Mouse (Mus musculus) forebrain, postnatal 0 days (tissue): ENCODE data around the gene N4bp3. TPM values are rescaled to one million over a fixed set of nuclear protein-coding genes. Genes with fewer than 3 reads are reported as not detected.
"Not testable (repeated sequence)": the region's sequence is repeated elsewhere in the genome, so short reads cannot be mapped to it uniquely, and the experiment has no call there.

Experiments
- ATAC-seq: fragments of 200-750 bp; cut with Nextera tagmentation; 2 replicates; pipeline ENCODE4 v1.8.0; 2017; ENCODE audit warnings: mild to moderate bottlenecking, moderate library complexity
- DNase-seq: peaks from one replicate; pipeline ENCODE4 v3.0.0-alpha.2; 2015
- H3K27ac ChIP-seq: fragments of 300-500 bp; sonication (generic); 2 replicates; pipeline ENCODE4 v1.5.1; 2014; ENCODE audit warnings: low read depth, mild to moderate bottlenecking, antibody characterized with exemption, low read length, moderate library complexity, mixed read lengths
- H3K27me3 ChIP-seq: fragments of 300-500 bp; sonication (generic); 2 replicates; pipeline ENCODE4 v1.6.1; 2014; ENCODE audit warnings: mild to moderate bottlenecking, low read length, mixed read lengths; ENCODE audit not compliant: insufficient read depth
- H3K36me3 ChIP-seq: fragments of 300-500 bp; sonication (generic); 2 replicates; pipeline ENCODE4 v1.6.1; 2014; ENCODE audit warnings: mild to moderate bottlenecking, moderate library complexity; ENCODE audit not compliant: insufficient read depth
- H3K4me1 ChIP-seq: fragments of 300-500 bp; sonication (generic); 2 replicates; pipeline ENCODE4 v1.6.1; 2014; ENCODE audit warnings: antibody characterized with exemption; ENCODE audit not compliant: insufficient read depth
- H3K4me2 ChIP-seq: fragments of 300-500 bp; sonication (generic); 2 replicates; pipeline ENCODE4 v1.6.1; 2014; ENCODE audit warnings: low read depth, mild to moderate bottlenecking, moderate library complexity
- H3K4me3 ChIP-seq: fragments of 300-500 bp; sonication (generic); 2 replicates; pipeline ENCODE4 v1.5.1; 2014; ENCODE audit warnings: low read depth, low read length, mixed read lengths
- H3K9ac ChIP-seq: fragments of 300-500 bp; sonication (generic); 2 replicates; pipeline ENCODE4 v1.6.1; 2014; ENCODE audit warnings: mild to moderate bottlenecking
- H3K9me3 ChIP-seq: fragments of 300-500 bp; sonication (generic); 2 replicates; pipeline ENCODE4 v1.6.1; 2016; ENCODE audit warnings: low read length
- CTCF ChIP-seq: sonication (generic); IDR thresholded peaks from 2 replicates; pipeline ENCODE4 v1.5.1; 2016; ENCODE audit warnings: antibody characterized with exemption, control low read depth, low read depth
- WGBS: fragments of 180-500 bp; shearing (Covaris S2); extraction: QIAGEN DNeasy Blood & Tissue Kit; methylation state at CpG from one replicate; pipeline ENCODE4 v1.1.7; 2014; 5-methylcytosine and 5-hydroxymethylcytosine counted together
- polyA plus RNA-seq: library from polyadenylated mRNA; unstranded; fragments of >200 nt; fragmentation: Nextera tagmentation; extraction: Ambion mirVana; gene quantifications from 2 replicates; pipeline ENCODE4 v1.2.1, GENCODE M21; 2015
- total RNA-seq: library from RNA; depleted of rRNA; stranded (reverse); fragments of >200 nt; gene quantifications from 2 replicates; pipeline ENCODE4 v1.2.3, GENCODE M21; 2014

The N4bp3 gene
- total and polyA plus RNA-seq, 2 experiments from 2014 or later = 17.9 to 23.4 TPM

DNA sequence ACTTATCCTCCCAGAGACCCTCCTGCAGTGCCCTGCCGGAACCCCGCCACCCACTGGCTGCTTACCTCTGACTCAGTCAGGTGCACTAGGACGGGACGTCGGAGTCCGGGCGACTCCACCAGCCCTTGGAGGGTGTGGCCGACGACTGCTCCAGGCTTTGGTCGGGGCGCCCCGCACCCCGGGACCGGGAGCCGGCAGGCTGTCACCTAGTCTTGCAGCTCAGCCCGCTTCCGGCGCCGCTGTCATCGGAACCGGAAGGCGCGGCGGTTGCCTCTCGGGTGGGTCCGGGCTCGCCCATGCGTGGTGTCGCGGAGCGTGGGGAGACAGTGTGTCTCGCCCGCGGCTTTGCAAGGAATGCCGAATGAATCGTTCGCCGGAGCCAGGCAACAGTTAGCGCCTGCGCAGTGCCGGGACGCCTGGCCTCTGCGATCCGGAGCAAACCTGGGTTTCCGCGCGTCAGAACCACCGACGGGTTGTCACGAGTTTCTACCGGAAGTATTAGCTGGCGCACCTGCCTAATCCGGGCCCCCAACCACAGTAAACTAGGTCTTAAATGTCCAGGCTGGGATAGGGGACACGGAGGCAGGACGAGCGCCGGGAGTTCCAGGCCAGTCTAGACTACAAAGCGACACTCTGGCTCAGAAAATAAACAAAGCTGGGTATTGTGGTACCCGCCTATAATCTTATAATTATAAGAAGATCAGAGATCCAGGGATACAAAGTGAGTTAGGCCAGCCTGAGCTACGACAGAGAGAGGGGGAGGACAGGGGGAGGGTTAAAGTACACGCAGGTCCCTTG lies 14.9 kb downstream of the N4bp3 start, which contains the start of gene Rmnd5b:
Rmnd5b (minus strand) TSS at position 372 of the 798 bp plus-strand sequence.
- Histone ChIP-seq H3K36me3 (no peaks in the 10 kb centered on the region), H3K4me1 (peaks cover 8% of the 10 kb centered on the region; the same call in 1 of the 2 replicates), H3K27me3 (no peaks in the 10 kb centered on the region), H3K27ac (peak within 1 kb of the TSS; percentile 80), H3K4me2 (peak within 1 kb of the TSS; percentile 54), H3K9me3 (no peaks in the 10 kb centered on the region), H3K4me3 (peak within 1 kb of the TSS; percentile 53), H3K9ac (peak within 1 kb of the TSS; percentile 56)
- ATAC-seq (peak; percentile 97), DNase-seq (peak; percentile 97)
- under 1% methylated on average over 61 of the region's 61 CpGs for WGBS
- TF ChIP-seq CTCF = peak; percentile 41

DNA sequence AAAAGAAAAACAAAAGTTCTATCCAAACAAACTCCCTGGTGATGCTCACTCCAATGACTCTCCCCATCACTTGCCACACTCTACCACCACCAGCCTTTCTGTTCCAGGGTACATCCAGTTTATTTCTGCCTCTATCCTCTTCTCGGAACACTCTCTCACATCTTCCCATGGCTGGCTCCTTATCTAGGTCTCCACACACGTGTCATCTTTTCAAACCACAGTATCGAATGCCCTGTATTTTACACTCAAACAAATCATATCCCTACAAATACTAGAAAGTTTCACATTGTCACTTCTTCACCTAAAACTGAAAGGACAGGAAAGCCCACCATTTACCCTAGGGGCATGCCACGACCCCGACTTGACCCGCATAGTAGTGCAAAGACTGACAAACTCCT lies 15.5 kb downstream of the N4bp3 start:
- peak overlapping the region; percentile 56 for H3K9ac ChIP-seq
- no peaks in the 10 kb centered on the region for H3K36me3 ChIP-seq
- WGBS = 15% methylated on average over 6 of the region's 6 CpGs
- H3K27me3 ChIP-seq = no peaks in the 10 kb centered on the region
- DNase-seq (no peak), ATAC-seq (no peak)
- TF ChIP-seq CTCF = no peak
- no peaks in the 10 kb centered on the region for H3K9me3 ChIP-seq
- H3K27ac ChIP-seq = peak overlapping the region; percentile 80
- peaks cover 8% of the 10 kb centered on the region; the same call in 1 of the 2 replicates for H3K4me1 ChIP-seq
- peak overlapping the region; percentile 54 for H3K4me2 ChIP-seq
- H3K4me3 ChIP-seq = peak overlapping the region; percentile 53

DNA sequence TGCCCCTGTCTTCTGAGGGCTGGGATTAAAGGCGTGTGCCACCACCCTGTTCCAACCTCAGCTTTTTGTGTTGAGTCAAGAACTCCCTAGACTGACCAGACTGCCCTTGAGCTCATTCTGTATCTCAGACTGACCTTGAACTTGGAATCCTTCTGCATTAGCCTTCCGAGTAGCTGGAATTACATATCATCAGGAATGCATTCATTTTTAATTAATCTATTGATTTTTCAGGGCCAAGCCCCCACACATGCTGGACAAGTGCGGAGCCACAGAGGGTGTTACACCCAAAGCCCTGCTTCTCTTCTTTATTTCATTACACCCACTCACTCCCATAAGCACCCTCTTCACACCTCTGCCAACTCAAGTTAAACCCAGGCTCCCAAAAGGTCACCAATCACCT lies 16.9 kb downstream of the N4bp3 start:
- Histone ChIP-seq H3K4me1 (peaks cover 8% of the 10 kb centered on the region; the same call in 1 of the 2 replicates), H3K4me3 (no peak overlapping the region), H3K9ac (no peak overlapping the region), H3K27me3 (no peaks in the 10 kb centered on the region), H3K9me3 (no peaks in the 10 kb centered on the region), H3K4me2 (no peak overlapping the region), H3K36me3 (peaks cover 8% of the 10 kb centered on the region), H3K27ac (no peak overlapping the region)
- WGBS = 89% methylated on average over 3 of the region's 3 CpGs
- no peak for TF ChIP-seq CTCF
- no peak for ATAC-seq
- DNase-seq = no peak

DNA sequence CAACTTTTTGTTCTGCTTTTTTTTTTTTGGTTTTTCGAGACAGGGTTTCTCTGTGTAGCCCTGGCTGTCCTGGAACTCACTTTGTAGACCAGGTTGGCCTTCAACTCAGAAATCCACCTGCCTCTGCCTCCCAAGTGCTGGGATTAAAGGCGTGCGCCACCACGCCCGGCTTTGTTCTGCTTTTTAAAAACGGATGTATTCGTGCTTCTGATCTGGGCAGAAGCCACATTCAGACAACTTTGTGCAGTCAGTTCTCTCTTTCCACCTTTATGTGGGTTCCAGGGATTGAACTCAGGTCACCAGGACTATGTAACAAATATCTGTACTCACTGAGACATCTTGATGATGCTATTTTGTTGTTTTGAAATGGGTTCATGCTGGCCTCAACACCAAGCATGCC lies 17.4 kb downstream of the N4bp3 start:
- WGBS = 92% methylated on average over 7 of the region's 7 CpGs
- H3K27me3 ChIP-seq, H3K4me2 ChIP-seq, H3K4me3 ChIP-seq, DNase-seq, H3K9ac ChIP-seq, H3K27ac ChIP-seq, ATAC-seq, H3K9me3 ChIP-seq, H3K4me1 ChIP-seq: not testable (repeated sequence)
- H3K36me3 ChIP-seq = peaks cover 12% of the 10 kb centered on the region

DNA sequence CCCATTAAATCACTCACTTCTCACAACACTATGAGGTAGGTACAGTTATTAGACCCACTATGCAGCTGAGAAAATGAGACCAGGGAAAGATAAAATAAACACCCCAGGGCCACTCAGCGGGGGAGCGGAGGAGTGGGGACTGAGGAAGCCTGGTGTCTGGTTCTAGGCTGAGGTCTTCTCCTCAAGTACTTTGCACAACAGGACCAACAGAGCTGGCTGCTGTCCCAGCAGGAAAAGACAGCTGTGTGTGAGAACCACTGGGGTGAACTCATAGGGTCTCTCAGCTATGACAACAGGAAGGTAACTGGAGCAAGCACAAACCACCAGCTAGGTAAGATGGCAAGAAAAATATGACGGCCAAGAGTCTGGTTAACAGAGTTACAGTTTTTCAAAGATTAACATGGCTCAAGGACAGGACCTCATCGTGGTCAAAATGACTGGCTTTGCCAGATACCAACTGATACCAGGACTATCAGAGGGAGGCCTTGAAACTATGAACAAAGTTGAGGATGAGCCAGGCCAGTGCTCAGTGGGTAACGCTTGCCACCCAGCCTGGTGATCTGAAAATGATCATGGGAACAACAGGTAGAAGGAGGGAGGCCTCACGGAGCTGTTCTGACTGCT lies 18.4 kb downstream of the N4bp3 start:
- Histone ChIP-seq H3K9ac (no peak overlapping the region), H3K27me3 (no peaks in the 10 kb centered on the region), H3K4me3 (no peak overlapping the region), H3K4me1 (peaks cover 8% of the 10 kb centered on the region; the same call in 1 of the 2 replicates), H3K27ac (no peak overlapping the region), H3K36me3 (peaks cover 21% of the 10 kb centered on the region), H3K9me3 (no peaks in the 10 kb centered on the region), H3K4me2 (no peak overlapping the region)
- ATAC-seq (no peak), DNase-seq (no peak)
- TF ChIP-seq CTCF = no peak
- 88% methylated on average over 6 of the region's 6 CpGs for WGBS

DNA sequence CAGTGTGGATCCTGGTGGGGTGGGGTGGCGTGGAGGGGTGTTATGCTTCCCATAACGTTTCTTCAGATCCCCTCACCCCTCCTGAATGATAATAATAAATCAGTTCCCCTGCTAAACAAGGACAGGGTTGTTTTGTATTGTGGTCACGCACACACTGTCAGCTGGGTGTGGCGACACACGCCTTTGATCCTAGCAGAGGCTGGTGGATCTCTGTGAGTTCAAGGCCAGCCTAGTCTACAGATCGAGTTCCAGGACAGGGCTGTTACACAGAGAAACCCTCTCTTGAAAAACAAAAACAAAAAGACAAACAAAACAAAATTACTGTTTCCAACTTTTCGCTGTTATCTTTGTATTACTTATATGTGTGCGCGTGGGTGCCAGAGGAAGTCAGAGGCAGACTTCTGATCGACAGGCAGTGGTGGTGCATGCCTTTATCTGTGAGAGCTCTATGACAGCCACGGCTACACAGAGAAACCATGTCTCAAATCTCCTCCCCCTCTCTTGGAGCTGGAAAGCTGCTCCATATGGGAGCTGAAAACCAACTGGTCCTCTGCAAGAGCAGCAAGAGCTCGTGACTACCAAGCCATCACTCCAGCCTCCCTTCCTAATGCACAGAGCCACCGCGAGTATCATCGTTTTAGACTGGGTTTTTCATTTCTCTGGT lies 20.9 kb downstream of the N4bp3 start:
- ATAC-seq (peak; percentile 12; the same call in 1 of the 2 replicates), DNase-seq (no peak)
- Histone ChIP-seq H3K9ac (no peak overlapping the region), H3K4me2 (no peak overlapping the region), H3K4me1 (peaks cover 7% of the 10 kb centered on the region; the same call in 1 of the 2 replicates), H3K36me3 (peaks cover 43% of the 10 kb centered on the region), H3K27me3 (no peaks in the 10 kb centered on the region), H3K27ac (no peak overlapping the region), H3K9me3 (no peaks in the 10 kb centered on the region), H3K4me3 (no peak overlapping the region)
- WGBS = 82% methylated on average over 15 of the region's 15 CpGs
- no peak for TF ChIP-seq CTCF
